Mouse (Mus musculus): Measurements from ENCODE around the gene Tulp1. TPM values are rescaled to one million over a fixed set of nuclear protein-coding genes. Genes with fewer than 3 reads are reported as not detected.

The Tulp1 gene
- total and polyA plus RNA-seq, 3 experiments = not detected

DNA sequence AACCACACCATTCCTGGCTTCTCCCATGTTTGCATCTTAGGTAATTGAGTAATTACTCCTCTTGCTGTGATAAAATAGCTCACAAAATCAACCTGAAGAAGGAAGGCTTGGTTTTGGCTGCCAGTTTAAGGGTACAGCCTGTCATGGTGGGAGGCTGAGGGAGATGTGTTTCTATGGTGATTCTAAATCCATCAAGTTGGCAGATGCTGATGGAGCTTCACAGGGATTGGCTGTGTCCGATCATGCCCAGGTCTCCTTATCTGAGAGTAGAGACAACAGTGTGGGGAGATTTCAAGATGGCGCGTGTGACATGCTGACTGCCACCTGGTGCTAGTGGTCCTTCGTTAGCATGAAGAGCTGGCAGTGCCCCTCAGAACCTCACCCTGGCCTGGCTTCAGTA lies 43.3 kb downstream of the Tulp1 start:
- Histone ChIP-seq H3K79me2 (replicated peaks; ENCODE audit: control insufficient read depth, insufficient read depth, low read length) (no peaks in the 10 kb centered on the region), H3K4me1 (ENCODE audit: control insufficient read depth, insufficient read depth, low read length) (no peaks in the 10 kb centered on the region), H3K9ac (ENCODE audit: low read depth, low read length) (no peak overlapping the region), H3K27ac (no peak overlapping the region), H3K27me3 (ENCODE audit: control insufficient read depth, insufficient read depth, low read length) (no peaks in the 10 kb centered on the region), H3K4me3 (no peak overlapping the region), H3K36me3 (ENCODE audit: control insufficient read depth, insufficient read depth, low read length) (no peaks in the 10 kb centered on the region)
- intact Hi-C loops (cut with DNase I) = no loop called here
- 93% methylated on average over 4 of the region's 4 CpGs for WGBS
- TF ChIP-seq POLR2A (IDR thresholded peaks at IDR 0.05; ENCODE audit: insufficient read depth, low read depth, low read length) = no peak
- TF ChIP-seq EP300 (IDR thresholded peaks at IDR 0.05; ENCODE audit: insufficient read depth, low read depth, low read length) = no peak
- no peak for TF ChIP-seq CTCF (IDR thresholded peaks at IDR 0.05)
- DNase-seq = no peak

- WGBS = 87% methylated on average over 9 of the region's 9 CpGs
- no peak for TF ChIP-seq EP300 (IDR thresholded peaks at IDR 0.05; ENCODE audit: insufficient read depth, low read depth, low read length)
- no peak for TF ChIP-seq CTCF (IDR thresholded peaks at IDR 0.05)
- no peak for TF ChIP-seq POLR2A (IDR thresholded peaks at IDR 0.05; ENCODE audit: insufficient read depth, low read depth, low read length)
- H3K79me2 ChIP-seq (replicated peaks; ENCODE audit: control insufficient read depth, insufficient read depth, low read length) = no peaks in the 10 kb centered on the region
- H3K4me3 ChIP-seq = no peak overlapping the region
- H3K27ac ChIP-seq = no peak overlapping the region
- no peaks in the 10 kb centered on the region for H3K36me3 ChIP-seq (ENCODE audit: control insufficient read depth, insufficient read depth, low read length)
- intact Hi-C loops (cut with DNase I) = no loop called here
- no peaks in the 10 kb centered on the region for H3K27me3 ChIP-seq (ENCODE audit: control insufficient read depth, insufficient read depth, low read length)
- H3K9ac ChIP-seq (ENCODE audit: low read depth, low read length) = no peak overlapping the region
- H3K4me1 ChIP-seq (ENCODE audit: control insufficient read depth, insufficient read depth, low read length) = peaks cover 2% of the 10 kb centered on the region; the same call in 1 of the 2 replicates
- no peak for DNase-seq
These were observed 47.3 kb downstream of the Tulp1 start for GRCm38 (mm10) chr17:28317725-28318124.

- Histone ChIP-seq H3K79me2 (replicated peaks; ENCODE audit: control insufficient read depth, insufficient read depth, low read length) (no peaks in the 10 kb centered on the region), H3K27ac (no peak overlapping the region), H3K4me1 (ENCODE audit: control insufficient read depth, insufficient read depth, low read length) (peaks cover 2% of the 10 kb centered on the region; the same call in 1 of the 2 replicates), H3K27me3 (ENCODE audit: control insufficient read depth, insufficient read depth, low read length) (no peaks in the 10 kb centered on the region), H3K4me3 (no peak overlapping the region), H3K9ac (ENCODE audit: low read depth, low read length) (no peak overlapping the region), H3K36me3 (ENCODE audit: control insufficient read depth, insufficient read depth, low read length) (no peaks in the 10 kb centered on the region)
- TF ChIP-seq EP300 (IDR thresholded peaks at IDR 0.05; ENCODE audit: insufficient read depth, low read depth, low read length) = no peak
- no peak for TF ChIP-seq POLR2A (IDR thresholded peaks at IDR 0.05; ENCODE audit: insufficient read depth, low read depth, low read length)
- no peak for TF ChIP-seq CTCF (IDR thresholded peaks at IDR 0.05)
- WGBS = 83% methylated on average over 8 of the region's 8 CpGs
- DNase-seq = no peak
- intact Hi-C loops (cut with DNase I) = no loop called here
These were observed 47.9 kb downstream of the Tulp1 start for GRCm38 (mm10) chr17:28317091-28317490.

GRCm38 (mm10) chr17:28316476-28316875 lies 48.5 kb downstream of the Tulp1 start:
- Histone ChIP-seq H3K79me2 (replicated peaks; ENCODE audit: control insufficient read depth, insufficient read depth, low read length) (no peaks in the 10 kb centered on the region), H3K4me3 (no peak overlapping the region), H3K36me3 (ENCODE audit: control insufficient read depth, insufficient read depth, low read length) (no peaks in the 10 kb centered on the region), H3K4me1 (ENCODE audit: control insufficient read depth, insufficient read depth, low read length) (peaks cover 2% of the 10 kb centered on the region; the same call in 1 of the 2 replicates), H3K27me3 (ENCODE audit: control insufficient read depth, insufficient read depth, low read length) (no peaks in the 10 kb centered on the region), H3K27ac (no peak overlapping the region), H3K9ac (ENCODE audit: low read depth, low read length) (no peak overlapping the region)
- WGBS = 93% methylated on average over 9 of the region's 9 CpGs
- intact Hi-C loops (cut with DNase I) = no loop called here
- DNase-seq = no peak
- no peak for TF ChIP-seq POLR2A (IDR thresholded peaks at IDR 0.05; ENCODE audit: insufficient read depth, low read depth, low read length)
- TF ChIP-seq EP300 (IDR thresholded peaks at IDR 0.05; ENCODE audit: insufficient read depth, low read depth, low read length) = no peak
- TF ChIP-seq CTCF (IDR thresholded peaks at IDR 0.05) = peak; percentile 14; the same call in 1 of the 2 replicates

GRCm38 (mm10) chr17:28315611-28316160 lies 49.3 kb downstream of the Tulp1 start:
- intact Hi-C loops (cut with DNase I) = no loop called here
- 78% methylated on average over 20 of the region's 20 CpGs for WGBS

GRCm38 (mm10) chr17:28313880-28314225 lies 51.2 kb downstream of the Tulp1 start:
- no peaks in the 10 kb centered on the region for H3K36me3 ChIP-seq (ENCODE audit: control insufficient read depth, insufficient read depth, low read length)
- no peak for DNase-seq
- H3K27ac ChIP-seq = peak overlapping the region; percentile 94
- no peaks in the 10 kb centered on the region for H3K27me3 ChIP-seq (ENCODE audit: control insufficient read depth, insufficient read depth, low read length)
- TF ChIP-seq EP300 (IDR thresholded peaks at IDR 0.05; ENCODE audit: insufficient read depth, low read depth, low read length) = no peak
- TF ChIP-seq CTCF (IDR thresholded peaks at IDR 0.05) = no peak
- TF ChIP-seq POLR2A (IDR thresholded peaks at IDR 0.05; ENCODE audit: insufficient read depth, low read depth, low read length) = no peak
- H3K79me2 ChIP-seq (replicated peaks; ENCODE audit: control insufficient read depth, insufficient read depth, low read length) = no peaks in the 10 kb centered on the region
- peaks cover 2% of the 10 kb centered on the region; the same call in 1 of the 2 replicates for H3K4me1 ChIP-seq (ENCODE audit: control insufficient read depth, insufficient read depth, low read length)
- intact Hi-C loops (cut with DNase I) = loop anchor here (2.0 kb wide), 1 partner anchor 15 kb away; the partner anchor contains the start of gene Rpl10a
- H3K9ac ChIP-seq (ENCODE audit: low read depth, low read length) = peak overlapping the region; percentile 94
- peak overlapping the region; percentile 92 for H3K4me3 ChIP-seq
- 2% methylated on average over 11 of the region's 11 CpGs for WGBS

More at GRCm38 (mm10) chr17:28315611-28316160, 49.3 kb downstream of the Tulp1 start:
- no peak overlapping the region for H3K9ac ChIP-seq (ENCODE audit: low read depth, low read length)
- H3K4me3 ChIP-seq = no peak overlapping the region
- no peak overlapping the region for H3K27ac ChIP-seq
- no peak for TF ChIP-seq CTCF (IDR thresholded peaks at IDR 0.05)
- no peak for TF ChIP-seq POLR2A (IDR thresholded peaks at IDR 0.05; ENCODE audit: insufficient read depth, low read depth, low read length)
- no peak for TF ChIP-seq EP300 (IDR thresholded peaks at IDR 0.05; ENCODE audit: insufficient read depth, low read depth, low read length)
- H3K4me1 ChIP-seq (ENCODE audit: control insufficient read depth, insufficient read depth, low read length) = peaks cover 2% of the 10 kb centered on the region; the same call in 1 of the 2 replicates
- no peak for DNase-seq
- no peaks in the 10 kb centered on the region for H3K36me3 ChIP-seq (ENCODE audit: control insufficient read depth, insufficient read depth, low read length)
- no peaks in the 10 kb centered on the region for H3K79me2 ChIP-seq (replicated peaks; ENCODE audit: control insufficient read depth, insufficient read depth, low read length)
- H3K27me3 ChIP-seq (ENCODE audit: control insufficient read depth, insufficient read depth, low read length) = no peaks in the 10 kb centered on the region

Data from heart, adult 2 months (tissue).